Mouse (Mus musculus) intestine, embryonic 15.5 days (tissue): Measurements from ENCODE around the gene Tapbpl. TPM values are rescaled to one million over a fixed set of nuclear protein-coding genes. Genes with fewer than 3 reads are reported as not detected.

ENCODE experiments used
- ATAC-seq: fragments of 200-750 bp; cut with Nextera tagmentation; 2 replicates; pipeline ENCODE4 v1.8.0; 2017; ENCODE audit warnings: moderate TSS enrichment, moderate library complexity
- H3K27ac ChIP-seq: fragments of 300-500 bp; sonication (generic); 2 replicates; pipeline ENCODE4 v1.5.1; 2015; ENCODE audit warnings: mild to moderate bottlenecking, inconsistent platforms
- H3K27me3 ChIP-seq: fragments of 300-500 bp; sonication (generic); replicated peaks from 2 replicates; pipeline ENCODE4 v1.6.1; 2015; ENCODE audit warnings: inconsistent platforms
- H3K36me3 ChIP-seq: fragments of 300-500 bp; sonication (generic); 2 replicates; pipeline ENCODE4 v1.6.1; 2015; ENCODE audit warnings: inconsistent platforms
- H3K4me1 ChIP-seq: fragments of 300-500 bp; sonication (generic); replicated peaks from 2 replicates; pipeline ENCODE4 v1.6.1; 2015; ENCODE audit warnings: inconsistent platforms
- H3K4me2 ChIP-seq: fragments of 300-500 bp; sonication (generic); replicated peaks from 2 replicates; pipeline ENCODE4 v1.6.1; 2015; ENCODE audit warnings: mild to moderate bottlenecking, inconsistent platforms
- H3K4me3 ChIP-seq: fragments of 300-500 bp; sonication (generic); replicated peaks from 2 replicates; pipeline ENCODE4 v1.5.1; 2015; ENCODE audit warnings: inconsistent platforms
- H3K9ac ChIP-seq: fragments of 300-500 bp; sonication (generic); 2 replicates; pipeline ENCODE4 v1.6.1; 2015; ENCODE audit warnings: inconsistent platforms
- H3K9me3 ChIP-seq: fragments of 300-500 bp; sonication (generic); 2 replicates; pipeline ENCODE4 v1.6.1; 2016; ENCODE audit warnings: inconsistent platforms
- WGBS: fragments of 180-500 bp; shearing (Covaris S2); methylation state at CpG from one replicate; pipeline ENCODE4 v1.1.7; 2015; 5-methylcytosine and 5-hydroxymethylcytosine counted together
- polyA plus RNA-seq: library from polyadenylated mRNA; unstranded; fragments of >200 nt; fragmentation: Nextera tagmentation; extraction: Ambion mirVana; gene quantifications from 2 replicates; pipeline ENCODE4 v1.2.1, GENCODE M21; 2015

Gene Tapbpl
- polyA plus RNA-seq, 1 experiment from 2014 or later: 8.7 TPM

- no peaks in the 10 kb centered on the region for H3K9me3 ChIP-seq
- peaks cover 18% of the 10 kb centered on the region; the same call in 1 of the 2 replicates for H3K36me3 ChIP-seq
- peak overlapping the region; percentile 100 for H3K27ac ChIP-seq
- no peaks in the 10 kb centered on the region; the same call in 1 of the 2 replicates for H3K4me1 ChIP-seq
- H3K9ac ChIP-seq: peak overlapping the region; percentile 72
- peak overlapping the region; percentile 70 for H3K4me3 ChIP-seq
- H3K4me2 ChIP-seq: peak overlapping the region; percentile 71
- H3K27me3 ChIP-seq: no peaks in the 10 kb centered on the region
- peak; percentile 96 for ATAC-seq
- under 1% methylated on average over 34 of the region's 34 CpGs for WGBS
These were observed 39.5 kb downstream of the Tapbpl start for GRCm38 (mm10) chr6:125192016-125192714.

- Histone ChIP-seq H3K9ac (peak within 1 kb of the TSS; percentile 72), H3K4me3 (peak within 1 kb of the TSS; percentile 70), H3K4me2 (peak within 1 kb of the TSS; percentile 71), H3K27ac (peak within 1 kb of the TSS; percentile 100), H3K27me3 (no peaks in the 10 kb centered on the region), H3K36me3 (peaks cover 25% of the 10 kb centered on the region), H3K4me1 (no peaks in the 10 kb centered on the region; the same call in 1 of the 2 replicates), H3K9me3 (no peaks in the 10 kb centered on the region)
- ATAC-seq: peak; percentile 98
- WGBS: under 1% methylated on average over 54 of the region's 54 CpGs
These were observed 40.2 kb downstream of the Tapbpl start, which contains the start of the genes Ncapd2 and Mrpl51 for GRCm38 (mm10) chr6:125191332-125192015. Ncapd2 (minus strand) TSS chr6:125191701. Mrpl51 (plus strand) TSS chr6:125191801.

- Histone ChIP-seq H3K9me3 (no peaks in the 10 kb centered on the region), H3K4me1 (no peaks in the 10 kb centered on the region; the same call in 1 of the 2 replicates), H3K27ac (peak overlapping the region; percentile 100), H3K27me3 (no peaks in the 10 kb centered on the region), H3K9ac (peak overlapping the region; percentile 67), H3K4me2 (peak overlapping the region; percentile 52), H3K4me3 (peak overlapping the region; percentile 70), H3K36me3 (peaks cover 31% of the 10 kb centered on the region)
- ATAC-seq: no peak
These were observed 40.8 kb downstream of the Tapbpl start for GRCm38 (mm10) chr6:125190816-125191215.

- Histone ChIP-seq H3K27ac (no peak overlapping the region), H3K27me3 (no peaks in the 10 kb centered on the region), H3K36me3 (peaks cover 62% of the 10 kb centered on the region), H3K9ac (no peak overlapping the region), H3K4me3 (no peak overlapping the region), H3K4me2 (no peak overlapping the region), H3K9me3 (no peaks in the 10 kb centered on the region), H3K4me1 (no peaks in the 10 kb centered on the region)
- no peak for ATAC-seq
- 94% methylated on average over 10 of the region's 10 CpGs for WGBS
These were observed 45.5 kb downstream of the Tapbpl start for GRCm38 (mm10) chr6:125186203-125186602.

GRCm38 (mm10) chr6:125182133-125182532, 49.5 kb downstream of the Tapbpl start:
- H3K27me3 ChIP-seq: no peaks in the 10 kb centered on the region
- ATAC-seq: no peak
- peaks cover 77% of the 10 kb centered on the region for H3K36me3 ChIP-seq
- no peak overlapping the region for H3K9ac ChIP-seq
- no peaks in the 10 kb centered on the region for H3K9me3 ChIP-seq
- no peaks in the 10 kb centered on the region for H3K4me1 ChIP-seq
- H3K27ac ChIP-seq: no peak overlapping the region
- H3K4me2 ChIP-seq: no peak overlapping the region
- 84% methylated on average over 5 of the region's 5 CpGs for WGBS
- H3K4me3 ChIP-seq: no peak overlapping the region

GRCm38 (mm10) chr6:125179601-125180000, 52.1 kb downstream of the Tapbpl start:
- H3K4me1 ChIP-seq: no peaks in the 10 kb centered on the region
- H3K36me3 ChIP-seq: peaks cover 76% of the 10 kb centered on the region
- WGBS: 86% methylated on average over 7 of the region's 7 CpGs

GRCm38 (mm10) chr6:125175469-125175868, 56.2 kb downstream of the Tapbpl start:
- H3K4me1 ChIP-seq: no peaks in the 10 kb centered on the region
- WGBS: 83% methylated on average over 5 of the region's 5 CpGs
- H3K27ac ChIP-seq: no peak overlapping the region
- no peak overlapping the region for H3K4me3 ChIP-seq
- no peak overlapping the region for H3K4me2 ChIP-seq
- no peaks in the 10 kb centered on the region for H3K9me3 ChIP-seq
- H3K27me3 ChIP-seq: no peaks in the 10 kb centered on the region
- no peak overlapping the region for H3K9ac ChIP-seq
- ATAC-seq: no peak
- H3K36me3 ChIP-seq: peaks cover 81% of the 10 kb centered on the region

More at GRCm38 (mm10) chr6:125179601-125180000, 52.1 kb downstream of the Tapbpl start:
- no peak overlapping the region for H3K27ac ChIP-seq
- no peak overlapping the region for H3K4me2 ChIP-seq
- ATAC-seq: no peak
- no peaks in the 10 kb centered on the region for H3K9me3 ChIP-seq
- no peak overlapping the region for H3K9ac ChIP-seq
- H3K27me3 ChIP-seq: no peaks in the 10 kb centered on the region
- no peak overlapping the region for H3K4me3 ChIP-seq

Other genes with a start within 250 kb of the Tapbpl start
- gene Pianp, start 235.2 kb downstream of the Tapbpl start, polyA plus RNA-seq: 1.8 and 2.1 TPM in 2 replicates
- gene Zfp384, start 222.7 kb downstream of the Tapbpl start, polyA plus RNA-seq: 13.4 and 14.3 TPM in 2 replicates
- gene Ing4, start 192.1 kb downstream of the Tapbpl start, polyA plus RNA-seq: 96.2 and 103 TPM in 2 replicates
- gene Acrbp, start 182.2 kb downstream of the Tapbpl start, polyA plus RNA-seq: 8.5 and 9.3 TPM in 2 replicates
- gene Lpar5, start 163.9 kb downstream of the Tapbpl start, polyA plus RNA-seq: 5.8 and 6.1 TPM in 2 replicates
- gene Chd4, start 135.9 kb downstream of the Tapbpl start, polyA plus RNA-seq: 62.3 and 62.6 TPM in 2 replicates
- 68.1 and 70.3 TPM in 2 replicates for gene Nop2, start 100.0 kb downstream of the Tapbpl start, polyA plus RNA-seq
- gene Iffo1, start 86.6 kb downstream of the Tapbpl start, polyA plus RNA-seq: 6.9 and 7.2 TPM in 2 replicates
- gene Gapdh, start 65.4 kb downstream of the Tapbpl start, polyA plus RNA-seq: 2,230 and 2,316 TPM in 2 replicates
- 83.3 and 96.9 TPM in 2 replicates for gene Ncapd2, start 40.2 kb downstream of the Tapbpl start, polyA plus RNA-seq
- gene Mrpl51, start 40.1 kb downstream of the Tapbpl start, polyA plus RNA-seq: 267 and 273 TPM in 2 replicates
- gene Vamp1, start 16.3 kb downstream of the Tapbpl start, polyA plus RNA-seq: 4.6 and 5.3 TPM in 2 replicates
- gene Cd27, start 5.2 kb upstream of the Tapbpl start, polyA plus RNA-seq: 1.4 and 1.6 TPM in 2 replicates
- 0.14 TPM in 1 of 2 replicates, not detected in the other for gene Tuba3a, start 54.2 kb upstream of the Tapbpl start, polyA plus RNA-seq
- 78.6 and 83.8 TPM in 2 replicates for gene Ltbr, start 82.0 kb upstream of the Tapbpl start, polyA plus RNA-seq
- 2.6 and 3.3 TPM in 2 replicates for gene Scnn1a, start 88.8 kb upstream of the Tapbpl start, polyA plus RNA-seq
- gene Tnfrsf1a, start 117.5 kb upstream of the Tapbpl start, polyA plus RNA-seq: 69.1 and 71.4 TPM in 2 replicates
- 7.3 and 8.9 TPM in 2 replicates for gene Plekhg6, start 148.9 kb upstream of the Tapbpl start, polyA plus RNA-seq